Mouse (Mus musculus): ENCODE data around the gene Nckap5. TPM values are rescaled to one million over a fixed set of nuclear protein-coding genes. Genes with fewer than 3 reads are reported as not detected.

Nckap5 gene
- polyA plus RNA-seq, 1 experiment from 2014 or later: 24.1 TPM

DNA sequence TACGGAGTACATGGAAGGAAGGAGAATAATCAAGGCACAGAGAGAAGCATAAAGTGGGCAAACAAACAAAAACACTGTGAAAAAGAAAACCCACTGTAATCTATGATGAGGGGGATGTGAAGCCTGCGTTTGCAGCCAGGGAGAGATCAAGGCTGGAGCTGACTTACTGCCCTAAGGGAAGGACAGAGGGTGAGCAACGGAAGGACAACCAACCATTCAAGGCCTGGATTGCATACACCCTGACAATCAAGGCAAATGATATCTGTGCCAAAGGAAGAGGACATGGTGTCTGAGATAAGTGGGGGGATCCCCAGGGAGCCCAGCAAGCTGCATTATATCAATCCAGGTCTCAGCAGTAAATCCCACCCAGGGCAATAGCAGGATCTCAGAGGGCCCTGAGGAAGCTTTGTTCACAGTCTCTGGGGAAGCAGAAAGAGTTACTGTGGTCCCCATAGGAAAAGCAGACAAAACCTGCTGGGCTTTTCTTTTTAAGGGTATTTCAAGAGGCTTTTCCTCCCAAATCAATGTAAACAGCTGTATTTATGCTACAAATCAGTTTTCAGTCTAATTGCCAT is 265.4 kb downstream of the Nckap5 start:
- H3K9me3 ChIP-seq (replicated peaks): no peaks in the 10 kb centered on the region
- H3K36me3 ChIP-seq: no peaks in the 10 kb centered on the region
- no peak overlapping the region for H3K4me3 ChIP-seq
- H3K4me2 ChIP-seq (replicated peaks): no peak overlapping the region
- no peak overlapping the region for H3K9ac ChIP-seq
- no peak overlapping the region for H3K27ac ChIP-seq
- H3K27me3 ChIP-seq: no peaks in the 10 kb centered on the region
- peaks cover 4% of the 10 kb centered on the region for H3K4me1 ChIP-seq
- 58% methylated on average over 3 of the region's 3 CpGs for WGBS
- ATAC-seq (ENCODE audit: low FRiP score): no peak

DNA sequence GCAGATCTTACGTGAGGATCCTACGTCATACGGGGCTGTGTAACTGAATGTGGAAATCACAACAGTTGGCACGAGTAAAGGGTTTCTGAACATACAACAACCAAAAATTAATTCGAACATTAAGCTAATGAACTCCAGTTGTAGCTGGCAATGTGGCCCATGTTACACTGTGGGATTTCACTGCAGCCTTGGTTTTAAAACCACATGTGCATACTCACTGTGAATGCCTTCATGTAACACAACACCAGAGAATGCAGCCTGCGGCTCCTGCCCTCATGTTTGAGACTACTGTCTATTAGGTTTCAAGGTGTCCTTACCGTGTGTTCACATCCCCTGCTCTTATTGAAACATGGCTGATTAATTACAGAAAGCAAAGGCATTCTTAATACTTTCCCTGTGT is 269.7 kb downstream of the Nckap5 start:
- H3K4me3 ChIP-seq: no peak overlapping the region
- no peak overlapping the region for H3K9ac ChIP-seq
- WGBS: 63% methylated on average over 7 of the region's 7 CpGs
- no peak overlapping the region for H3K27ac ChIP-seq
- no peak for ATAC-seq (ENCODE audit: low FRiP score)
- peaks cover 16% of the 10 kb centered on the region for H3K4me1 ChIP-seq
- no peaks in the 10 kb centered on the region for H3K27me3 ChIP-seq
- H3K9me3 ChIP-seq (replicated peaks): no peaks in the 10 kb centered on the region
- H3K4me2 ChIP-seq (replicated peaks): no peak overlapping the region
- H3K36me3 ChIP-seq: no peaks in the 10 kb centered on the region

DNA sequence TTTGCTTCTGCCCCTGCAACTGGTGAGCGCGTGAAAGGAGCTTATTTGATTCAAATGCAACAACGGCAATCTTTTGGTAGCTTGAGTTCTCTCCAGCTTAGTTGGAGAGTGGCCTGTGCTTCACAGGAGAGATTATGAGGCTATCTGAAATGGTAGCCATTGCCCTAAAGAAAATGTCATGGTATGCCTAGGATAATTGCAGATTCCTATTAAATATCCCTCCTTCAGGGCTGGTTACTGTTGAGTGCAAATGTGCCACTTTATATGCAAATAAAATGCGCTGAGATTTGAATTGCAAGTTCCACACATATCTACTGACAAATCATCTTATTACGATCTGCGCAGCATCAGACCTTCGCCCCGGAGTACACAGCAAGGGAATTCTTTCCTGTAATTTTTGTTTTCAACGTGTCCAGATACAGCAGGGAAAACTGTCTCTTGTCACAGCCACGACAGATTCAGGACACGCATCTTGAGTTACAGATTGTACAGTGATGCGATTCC is 272.8 kb downstream of the Nckap5 start:
- H3K27ac ChIP-seq: no peak overlapping the region
- no peak overlapping the region for H3K4me3 ChIP-seq
- no peak overlapping the region for H3K9ac ChIP-seq
- 74% methylated on average over 12 of the region's 12 CpGs for WGBS
- peaks cover 13% of the 10 kb centered on the region; the same call in 1 of the 2 replicates for H3K4me1 ChIP-seq
- no peaks in the 10 kb centered on the region for H3K9me3 ChIP-seq (replicated peaks)
- no peaks in the 10 kb centered on the region for H3K36me3 ChIP-seq
- peak; percentile 33; the same call in 1 of the 2 replicates for ATAC-seq (ENCODE audit: low FRiP score)
- H3K4me2 ChIP-seq (replicated peaks): no peak overlapping the region
- H3K27me3 ChIP-seq: no peaks in the 10 kb centered on the region

DNA sequence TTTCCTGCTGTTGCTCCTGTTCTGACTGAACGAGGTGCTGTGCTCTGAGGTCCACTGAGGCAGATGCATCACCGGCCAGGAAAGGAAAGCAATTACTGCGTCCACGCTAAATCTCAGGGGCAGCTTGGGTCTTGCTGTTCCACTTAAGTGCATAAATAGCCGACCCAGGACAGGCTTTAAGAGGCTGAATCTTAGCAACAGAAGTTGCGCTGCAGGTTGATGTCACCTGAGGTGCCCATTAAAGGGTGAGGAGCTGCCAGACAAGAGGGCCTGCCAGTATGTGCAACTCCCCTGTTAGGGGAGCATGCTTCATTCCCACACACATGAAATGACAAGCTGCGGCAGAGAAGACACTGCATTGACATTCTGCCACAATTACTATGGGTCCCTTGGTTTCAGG is 282.6 kb downstream of the Nckap5 start:
- 74% methylated on average over 7 of the region's 7 CpGs for WGBS
- no peak overlapping the region for H3K27ac ChIP-seq
- H3K9ac ChIP-seq: no peak overlapping the region
- no peak for ATAC-seq (ENCODE audit: low FRiP score)
- no peaks in the 10 kb centered on the region for H3K27me3 ChIP-seq
- H3K4me3 ChIP-seq: no peak overlapping the region
- peaks cover 5% of the 10 kb centered on the region; the same call in 1 of the 2 replicates for H3K4me1 ChIP-seq
- H3K9me3 ChIP-seq (replicated peaks): no peaks in the 10 kb centered on the region
- no peak overlapping the region for H3K4me2 ChIP-seq (replicated peaks)
- H3K36me3 ChIP-seq: no peaks in the 10 kb centered on the region

DNA sequence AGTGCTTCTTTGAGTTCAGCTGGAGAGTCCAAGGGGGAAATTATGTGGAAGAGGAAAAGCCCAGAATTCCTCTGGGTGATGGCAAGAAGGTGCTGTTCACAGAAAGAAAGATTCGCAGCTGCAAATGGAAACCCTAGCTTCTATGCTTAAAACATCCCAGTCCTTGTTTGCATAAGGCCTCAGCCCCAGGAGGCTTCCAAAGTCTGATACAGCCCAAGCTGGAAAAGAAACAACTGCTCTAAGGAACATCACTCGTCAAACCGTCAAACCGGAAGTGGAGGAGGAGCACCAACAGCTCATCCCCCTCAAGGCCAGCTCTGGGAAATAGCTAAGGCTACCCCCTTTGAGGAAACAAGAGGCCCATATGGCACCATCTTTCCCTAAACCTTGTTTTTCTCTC is 286.1 kb downstream of the Nckap5 start:
- H3K27me3 ChIP-seq: no peaks in the 10 kb centered on the region
- WGBS: 60% methylated on average over 4 of the region's 4 CpGs
- no peak for ATAC-seq (ENCODE audit: low FRiP score)

DNA sequence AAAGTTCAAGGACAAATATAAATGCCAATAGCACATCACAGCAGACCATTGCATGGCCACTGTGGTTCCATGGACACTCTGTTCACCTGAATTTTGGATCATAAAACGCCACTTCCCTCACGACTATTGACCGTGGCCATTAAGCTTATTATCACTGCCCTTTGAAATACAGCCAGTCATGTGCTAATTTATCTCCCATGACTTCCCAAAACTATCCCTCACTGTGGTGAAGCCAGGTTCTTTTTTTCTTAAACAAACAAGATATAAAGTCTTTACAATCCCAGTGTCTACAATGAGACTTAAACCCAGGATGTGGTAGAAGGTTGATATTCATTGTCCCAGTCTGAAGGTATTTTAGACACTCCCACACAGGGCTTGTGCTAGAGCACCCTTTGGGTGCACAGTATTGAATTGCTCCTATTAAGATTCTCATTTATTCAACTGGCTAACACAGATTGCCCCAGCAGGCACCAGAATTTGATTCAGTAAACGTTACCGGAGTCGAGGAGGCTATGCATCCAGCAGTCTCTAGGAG is 293.3 kb downstream of the Nckap5 start:
- Histone ChIP-seq H3K4me3 (no peak overlapping the region), H3K27me3 (no peaks in the 10 kb centered on the region), H3K4me2 (replicated peaks) (no peak overlapping the region), H3K9me3 (replicated peaks) (no peaks in the 10 kb centered on the region), H3K4me1 (0 out of 2 replicates have a peak, but pooled peaks cover 2% of the 10 kb centered on the region), H3K27ac (no peak overlapping the region), H3K36me3 (no peaks in the 10 kb centered on the region), H3K9ac (no peak overlapping the region)
- 88% methylated on average over 6 of the region's 6 CpGs for WGBS
- no peak for ATAC-seq (ENCODE audit: low FRiP score)

More for the DNA sequence above, 286.1 kb downstream of the Nckap5 start:
- Histone ChIP-seq H3K4me2 (replicated peaks) (no peak overlapping the region), H3K9me3 (replicated peaks) (no peaks in the 10 kb centered on the region), H3K36me3 (no peaks in the 10 kb centered on the region), H3K9ac (no peak overlapping the region), H3K27ac (no peak overlapping the region), H3K4me1 (peaks cover 7% of the 10 kb centered on the region; the same call in 1 of the 2 replicates), H3K4me3 (no peak overlapping the region)

DNA sequence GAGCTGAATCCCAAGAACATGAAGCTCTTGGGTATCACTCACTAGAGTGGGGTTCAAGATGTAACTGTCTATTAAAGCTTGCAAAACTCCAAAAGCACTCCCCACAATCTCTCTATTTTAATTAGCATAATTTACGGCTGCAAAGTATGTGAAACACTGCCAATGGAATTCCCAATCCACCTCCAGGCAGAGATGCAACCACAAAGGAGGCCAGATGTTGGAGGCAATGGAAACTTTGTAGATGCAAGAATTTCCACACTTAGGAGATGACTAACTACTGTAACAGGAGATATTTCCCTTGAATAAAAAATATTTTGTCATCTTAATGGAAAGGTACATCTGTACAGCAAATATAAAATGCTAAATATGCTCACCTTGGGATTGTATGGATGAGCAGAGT is 295.1 kb downstream of the Nckap5 start:
- H3K36me3 ChIP-seq: no peaks in the 10 kb centered on the region
- no peak overlapping the region for H3K4me3 ChIP-seq
- H3K27me3 ChIP-seq: no peaks in the 10 kb centered on the region
- H3K27ac ChIP-seq: no peak overlapping the region
- 87% methylated on average over 1 of the region's 1 CpGs for WGBS
- no peaks in the 10 kb centered on the region for H3K9me3 ChIP-seq (replicated peaks)
- no peak overlapping the region for H3K4me2 ChIP-seq (replicated peaks)
- ATAC-seq (ENCODE audit: low FRiP score): no peak
- H3K9ac ChIP-seq: no peak overlapping the region
- no peaks in the 10 kb centered on the region for H3K4me1 ChIP-seq

DNA sequence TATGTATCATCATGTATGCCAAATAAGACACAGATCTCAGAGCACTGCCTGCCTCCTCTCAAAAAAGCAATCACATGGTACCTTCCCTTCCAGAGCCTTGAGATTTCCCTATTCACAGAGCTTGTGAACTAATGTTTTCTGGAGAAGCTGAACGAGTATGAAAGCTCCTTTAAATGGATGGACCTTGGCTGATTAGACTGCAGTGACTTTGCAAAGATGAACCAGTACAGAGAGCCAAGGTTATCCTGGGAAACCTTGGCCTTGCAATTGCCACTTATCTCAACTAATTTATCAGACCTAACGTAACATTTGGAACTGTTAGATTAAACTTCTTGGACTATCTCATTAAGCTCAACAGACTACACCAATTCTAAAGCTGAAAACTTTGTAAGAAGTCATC is 296.6 kb downstream of the Nckap5 start:
- H3K27me3 ChIP-seq: no peaks in the 10 kb centered on the region
- H3K4me3 ChIP-seq: no peak overlapping the region
- 83% methylated on average over 2 of the region's 2 CpGs for WGBS
- no peak overlapping the region for H3K27ac ChIP-seq
- H3K36me3 ChIP-seq: no peaks in the 10 kb centered on the region
- no peak overlapping the region for H3K9ac ChIP-seq
- no peak for ATAC-seq (ENCODE audit: low FRiP score)
- H3K4me2 ChIP-seq (replicated peaks): no peak overlapping the region
- no peaks in the 10 kb centered on the region for H3K4me1 ChIP-seq
- H3K9me3 ChIP-seq (replicated peaks): no peaks in the 10 kb centered on the region

DNA sequence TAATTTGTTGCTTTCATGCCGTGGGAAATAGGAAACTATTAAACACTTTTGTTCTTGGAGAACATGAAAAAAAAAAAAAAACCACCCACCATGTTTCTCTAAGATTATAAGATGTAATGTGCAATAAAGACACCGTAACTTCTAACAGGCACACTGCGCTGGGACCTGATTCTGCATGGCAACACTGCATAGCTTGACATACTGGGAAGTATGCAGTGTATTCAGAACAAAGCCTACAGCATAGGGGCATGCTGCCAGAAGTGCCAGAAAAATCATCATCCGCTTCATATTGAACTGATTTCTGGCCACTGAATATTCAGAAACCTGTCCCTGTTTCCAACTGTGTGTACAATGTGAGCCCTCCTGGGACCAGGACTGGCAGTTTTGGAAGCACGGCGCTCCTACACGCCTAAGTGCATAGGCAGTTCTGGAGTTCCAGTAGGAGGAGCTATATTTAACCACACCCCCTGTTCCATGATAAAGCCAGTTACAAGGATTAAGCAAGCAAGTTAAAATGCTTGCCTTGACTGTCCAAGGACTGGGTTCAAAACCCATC is 302.5 kb downstream of the Nckap5 start:
- no peak for ATAC-seq (ENCODE audit: low FRiP score)
- Histone ChIP-seq H3K4me1 (no peaks in the 10 kb centered on the region), H3K9ac (no peak overlapping the region), H3K4me2 (replicated peaks) (no peak overlapping the region), H3K4me3 (no peak overlapping the region), H3K27me3 (no peaks in the 10 kb centered on the region), H3K27ac (no peak overlapping the region), H3K9me3 (replicated peaks) (no peaks in the 10 kb centered on the region), H3K36me3 (no peaks in the 10 kb centered on the region)
- WGBS: 82% methylated on average over 7 of the region's 7 CpGs

DNA sequence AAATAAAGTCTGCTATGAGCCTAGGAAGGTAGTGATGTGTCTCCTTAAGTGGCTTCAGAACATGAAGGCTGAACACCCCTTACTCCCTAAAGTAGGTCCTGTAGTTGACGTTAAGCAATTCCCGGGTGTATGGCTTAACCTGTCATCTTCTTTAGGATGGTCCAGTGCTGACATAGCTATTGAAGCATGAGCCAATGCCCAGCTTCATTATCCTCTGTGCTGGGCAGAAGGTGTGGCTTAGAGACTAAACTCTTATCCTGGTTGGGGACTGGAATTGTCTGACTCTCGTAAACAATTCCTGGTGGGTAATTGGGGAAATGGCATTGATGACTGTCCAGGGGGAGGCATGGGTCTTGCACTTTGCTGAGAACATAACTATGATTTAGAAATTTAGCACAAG is 312.5 kb downstream of the Nckap5 start:
- no peak for ATAC-seq (ENCODE audit: low FRiP score)
- 84% methylated on average over 3 of the region's 3 CpGs for WGBS
- no peak overlapping the region for H3K4me3 ChIP-seq
- H3K9ac ChIP-seq: no peak overlapping the region
- no peaks in the 10 kb centered on the region for H3K36me3 ChIP-seq
- H3K4me1 ChIP-seq: no peaks in the 10 kb centered on the region
- H3K4me2 ChIP-seq (replicated peaks): no peak overlapping the region
- H3K9me3 ChIP-seq (replicated peaks): no peaks in the 10 kb centered on the region
- H3K27ac ChIP-seq: no peak overlapping the region
- no peaks in the 10 kb centered on the region for H3K27me3 ChIP-seq

DNA sequence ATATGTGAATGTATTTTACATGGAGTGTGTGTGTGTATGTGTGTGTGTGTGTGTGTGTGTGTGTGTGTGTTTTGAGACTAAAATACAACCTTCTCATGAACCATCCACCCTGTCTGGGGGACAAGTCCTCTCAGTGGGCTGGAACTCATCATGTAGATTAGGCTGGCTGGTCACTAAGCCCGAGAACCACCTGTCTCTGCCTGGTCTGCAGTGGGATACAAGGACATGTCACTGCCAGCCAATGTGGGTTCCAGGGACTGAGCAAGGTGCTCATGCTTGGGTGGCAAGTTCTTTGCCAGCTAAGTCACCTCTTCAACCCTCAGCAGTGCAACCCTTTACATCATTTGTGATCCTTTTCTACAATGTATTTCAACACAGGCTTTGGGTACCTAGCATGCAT is 313.2 kb downstream of the Nckap5 start:
- Histone ChIP-seq H3K27me3 (no peaks in the 10 kb centered on the region), H3K36me3 (no peaks in the 10 kb centered on the region), H3K27ac (no peak overlapping the region), H3K4me3 (no peak overlapping the region), H3K9ac (no peak overlapping the region), H3K9me3 (replicated peaks) (no peaks in the 10 kb centered on the region), H3K4me1 (no peaks in the 10 kb centered on the region), H3K4me2 (replicated peaks) (no peak overlapping the region)
- ATAC-seq (ENCODE audit: low FRiP score): no peak
- 93% methylated on average over 1 of the region's 1 CpGs for WGBS

DNA sequence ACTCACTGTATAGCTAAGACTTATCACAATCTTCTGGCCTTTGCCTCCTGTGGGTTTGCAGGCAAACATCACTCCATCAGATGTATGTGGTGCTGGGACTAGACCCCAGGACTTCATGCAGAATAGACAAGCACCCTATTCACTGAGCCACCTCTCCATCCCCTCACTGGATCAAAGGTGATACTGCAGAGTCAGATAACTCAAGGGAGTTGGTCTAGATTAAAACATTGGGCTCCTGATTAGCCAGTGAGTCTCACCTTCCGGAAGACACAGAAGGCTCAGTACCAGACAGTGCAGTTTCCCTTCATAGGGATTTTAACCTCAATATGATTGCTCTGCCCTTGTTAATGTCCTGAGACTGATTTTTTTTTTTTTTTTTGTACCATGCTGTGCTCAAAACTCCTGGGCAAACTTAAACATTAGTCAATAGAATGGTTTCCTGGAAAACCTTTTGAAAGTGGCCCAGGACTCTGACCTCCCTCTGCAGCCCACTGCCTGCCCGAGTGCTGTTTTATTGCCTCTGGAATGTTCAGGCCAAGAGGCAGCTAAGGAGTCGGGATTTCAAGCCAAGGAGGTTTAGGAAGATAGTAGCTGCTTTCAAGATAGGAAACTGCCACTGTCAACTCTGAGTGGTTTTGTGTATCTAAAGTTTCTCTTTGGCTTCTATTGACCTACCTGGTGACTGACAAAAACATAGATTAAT is 315.4 kb downstream of the Nckap5 start:
- H3K4me2 ChIP-seq (replicated peaks): no peak overlapping the region
- no peak overlapping the region for H3K27ac ChIP-seq
- WGBS: 69% methylated on average over 3 of the region's 3 CpGs
- no peak for ATAC-seq (ENCODE audit: low FRiP score)
- no peak overlapping the region for H3K4me3 ChIP-seq
- no peaks in the 10 kb centered on the region for H3K27me3 ChIP-seq
- no peaks in the 10 kb centered on the region for H3K36me3 ChIP-seq
- H3K4me1 ChIP-seq: no peaks in the 10 kb centered on the region
- H3K9me3 ChIP-seq (replicated peaks): no peaks in the 10 kb centered on the region
- no peak overlapping the region for H3K9ac ChIP-seq
